Mouse (Mus musculus) embryo, embryonic 9.5 days (tissue): ENCODE results near the gene Lrp8.
A peak's percentile ranks its signal among the peaks of the same experiment; 100 is the strongest.

Source experiments
- DNase-seq: peaks from one replicate; pipeline ENCODE4 v3.0.0-alpha.2; 2017; ENCODE audit errors: extremely low spot score

Lrp8 gene

GRCm38 (mm10) chr4:107807796-107808195 lies 5.7 kb downstream of the Lrp8 start:
- DNase-seq: no peak

DNA sequence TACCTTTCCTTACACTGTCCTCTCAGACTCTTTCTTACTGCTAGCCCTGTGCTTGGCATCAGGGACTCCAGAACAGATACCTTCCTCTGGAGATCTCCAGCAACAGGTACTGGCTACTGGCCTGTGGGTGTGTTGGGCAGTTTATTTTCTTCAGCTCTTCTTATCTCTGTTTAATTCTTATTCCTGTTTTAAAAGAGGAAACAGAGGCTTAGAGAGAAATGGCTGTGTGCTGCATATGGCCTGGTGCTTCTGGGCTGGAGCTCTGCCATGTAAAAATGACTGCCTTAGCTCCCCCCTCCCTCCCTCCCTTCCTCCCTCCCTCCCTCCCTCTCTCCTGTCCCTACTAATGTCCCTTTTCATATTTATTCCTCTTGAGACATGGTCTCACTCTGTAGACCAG lies 6.6 kb downstream of the Lrp8 start:
- no peak for DNase-seq

- no peak for DNase-seq
Measured at GRCm38 (mm10) chr4:107811006-107811405, 8.9 kb downstream of the Lrp8 start.

DNA sequence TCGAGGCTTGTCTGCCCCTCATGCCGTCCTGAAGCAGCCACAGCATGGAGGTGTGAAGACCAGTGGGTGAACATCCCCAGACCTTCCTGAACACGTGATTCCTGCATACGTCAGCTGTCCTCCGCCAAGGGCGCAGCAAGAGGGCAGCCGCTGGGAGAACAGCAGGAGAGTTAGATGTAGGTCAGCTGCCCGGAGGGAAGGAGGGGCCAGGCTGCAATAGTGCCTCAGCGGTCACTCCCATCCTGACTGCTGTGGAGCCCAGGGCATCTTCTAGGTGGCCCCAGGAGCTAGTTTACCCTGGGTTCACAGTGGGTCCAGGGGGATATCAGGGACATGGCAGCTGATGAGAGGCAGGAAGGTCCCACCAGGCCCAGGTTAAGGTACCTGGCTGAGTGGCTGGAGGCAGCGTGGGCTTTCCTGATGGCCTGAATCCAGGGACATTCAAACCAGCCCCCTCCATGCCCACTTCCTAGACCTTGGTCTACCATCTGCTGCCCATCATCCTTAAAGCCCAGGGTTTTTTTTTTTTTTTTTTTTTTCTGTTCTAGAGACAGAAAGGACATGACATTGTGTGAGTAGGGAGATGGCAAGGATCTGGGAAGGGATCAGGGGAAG lies 9.8 kb downstream of the Lrp8 start:
- no peak for DNase-seq

DNA sequence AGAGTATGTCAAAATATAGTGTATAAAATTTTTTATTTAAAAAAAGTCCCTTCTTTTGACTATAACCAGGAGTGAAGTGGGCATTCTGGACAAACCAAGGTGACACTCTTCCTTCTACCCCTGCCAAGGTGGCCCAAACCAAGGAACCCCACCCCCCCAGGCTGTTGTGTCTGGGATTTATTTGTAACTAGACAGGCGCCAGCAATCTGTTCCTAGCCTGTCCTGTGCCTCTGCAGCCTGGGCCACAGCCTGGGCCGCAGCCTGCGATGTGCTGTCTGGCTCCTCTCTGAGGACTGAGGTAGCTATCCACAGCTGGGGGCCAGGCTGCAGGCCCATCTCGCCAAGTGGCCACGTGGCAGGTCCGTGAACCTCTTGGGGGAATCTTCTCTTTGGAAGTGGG lies 10.3 kb downstream of the Lrp8 start:
- DNase-seq: no peak

DNA sequence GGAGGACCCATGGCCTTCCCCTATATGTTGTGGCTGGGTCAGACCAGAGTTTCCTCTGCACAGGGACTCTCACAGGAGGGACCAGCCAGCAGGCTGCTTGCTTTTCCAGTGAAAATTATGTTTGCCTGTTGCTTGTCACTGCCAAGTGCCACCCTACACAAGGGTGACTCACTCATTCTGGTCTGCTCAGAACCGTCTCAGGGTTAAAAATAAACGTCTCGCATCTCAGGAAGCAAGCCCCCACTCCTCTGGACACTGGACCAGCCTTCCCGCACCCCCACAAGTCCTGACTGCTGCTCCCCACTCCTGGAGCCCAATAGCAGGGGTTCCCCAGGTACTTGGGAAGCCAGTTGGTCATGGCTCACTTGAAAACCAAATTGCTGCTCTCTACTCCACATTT lies 14.4 kb downstream of the Lrp8 start:
- DNase-seq: no peak

DNA sequence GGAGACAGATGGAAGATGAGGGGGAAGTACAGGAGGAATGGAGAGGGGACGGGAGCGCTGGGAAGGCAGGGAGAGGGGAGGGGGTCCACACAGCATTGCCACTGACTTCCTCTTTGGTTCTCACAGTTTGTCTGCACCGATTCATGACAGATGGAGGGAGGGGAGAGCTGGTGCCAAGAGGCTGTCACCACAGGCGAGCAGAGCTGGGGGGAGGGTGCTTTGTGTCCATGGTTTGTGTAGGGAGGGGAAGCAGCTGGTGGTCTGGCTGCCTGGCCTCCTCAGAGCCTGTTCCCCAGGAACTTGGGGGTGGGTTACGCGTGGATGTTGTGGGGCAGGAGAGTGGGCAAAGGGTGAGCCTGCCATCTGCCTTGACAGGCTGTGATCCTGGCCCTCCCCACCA lies 15.4 kb downstream of the Lrp8 start:
- no peak for DNase-seq

DNA sequence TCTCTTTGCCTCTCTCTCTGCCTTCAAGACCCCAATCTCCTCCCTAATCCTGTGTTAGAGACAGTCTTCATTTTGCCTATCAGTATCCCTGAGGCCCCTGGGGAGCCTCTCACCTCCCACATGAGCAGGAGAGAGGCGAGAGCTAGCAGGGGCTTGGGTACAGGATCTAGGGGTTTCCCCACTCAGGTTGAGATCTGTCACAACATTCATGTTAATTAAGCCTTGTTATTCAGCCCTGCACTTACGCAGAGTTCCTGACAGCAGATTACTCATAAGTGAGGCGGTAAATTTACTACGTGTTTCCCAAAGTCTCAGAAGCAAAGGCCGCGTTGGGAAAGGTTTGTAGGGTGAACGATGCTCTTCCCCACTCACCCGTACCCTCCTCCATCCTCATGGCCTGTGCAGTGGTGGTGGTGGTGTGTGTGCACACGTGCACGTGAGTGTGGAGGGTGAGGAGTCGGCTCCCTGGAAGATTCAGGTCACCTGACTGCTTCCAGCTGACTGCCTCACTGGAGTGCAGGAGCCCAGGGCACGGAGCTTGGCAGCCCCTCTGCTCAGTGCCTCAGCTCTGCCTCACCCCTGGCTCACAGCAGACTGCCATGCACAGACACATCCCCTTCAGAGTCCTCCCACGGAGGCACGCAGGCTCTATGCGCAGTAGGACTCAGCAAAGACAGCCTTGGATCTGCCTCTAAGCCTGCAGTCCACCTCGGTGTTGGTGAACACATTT lies 18.1 kb downstream of the Lrp8 start:
- no peak for DNase-seq

DNA sequence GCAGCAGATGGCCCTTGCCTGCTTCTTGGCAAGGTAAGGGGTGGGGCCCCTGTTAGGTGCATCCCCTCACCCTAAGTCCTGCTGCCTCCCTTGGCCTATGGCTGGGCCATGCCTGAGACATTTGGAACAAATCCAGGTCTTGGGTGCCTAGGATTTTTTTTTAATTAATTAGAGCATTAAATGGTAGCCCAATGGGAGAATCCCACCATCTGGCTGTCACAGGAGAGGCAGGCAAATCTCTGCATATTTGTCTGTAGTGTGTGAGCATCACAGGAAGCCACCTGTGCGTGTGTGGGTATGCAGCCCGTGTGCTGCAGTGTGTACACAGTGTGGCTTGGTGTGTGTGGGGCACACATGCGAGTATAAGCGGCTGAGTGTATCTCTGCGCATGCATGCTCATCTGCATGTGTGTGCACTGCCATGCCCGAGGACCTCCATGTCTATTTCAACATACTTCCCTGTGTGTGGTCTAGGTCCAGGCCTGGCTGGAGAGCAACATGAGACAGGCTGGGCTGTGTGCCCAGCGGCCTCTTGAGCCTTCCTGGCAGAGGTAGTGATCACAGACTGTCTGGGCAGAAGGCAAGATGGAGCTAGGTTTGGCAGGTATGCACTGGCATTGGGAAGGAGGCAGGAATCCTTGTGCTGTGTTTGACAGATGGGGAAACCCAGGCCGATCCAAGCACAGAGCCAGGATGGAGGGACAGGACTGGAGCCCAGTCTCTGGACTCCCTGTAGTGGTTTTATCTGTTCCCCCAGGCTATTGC lies 19.0 kb downstream of the Lrp8 start:
- no peak for DNase-seq

DNA sequence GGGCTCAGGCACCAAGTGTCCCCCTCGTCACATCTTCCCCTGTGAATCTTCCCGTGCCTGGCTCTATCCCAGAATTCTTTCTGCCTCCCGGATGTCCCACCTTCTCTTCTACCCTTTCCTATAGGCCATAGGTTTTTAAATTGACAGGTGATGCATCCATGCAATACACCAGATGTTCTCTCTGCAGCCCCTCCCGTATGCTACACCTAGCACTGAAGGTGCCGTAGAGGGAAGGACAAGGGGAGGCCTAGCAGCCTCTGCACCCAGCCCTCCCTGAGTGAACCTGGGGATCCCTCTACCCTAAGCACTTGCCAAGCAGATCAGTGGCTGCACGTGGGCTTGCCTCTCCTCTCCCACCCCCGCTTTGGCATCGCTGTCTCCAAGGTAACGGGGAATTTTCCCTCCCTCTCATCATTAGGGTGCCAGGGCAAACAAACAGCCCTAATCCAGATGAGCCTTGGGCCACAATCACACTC lies 20.9 kb downstream of the Lrp8 start:
- no peak for DNase-seq

DNA sequence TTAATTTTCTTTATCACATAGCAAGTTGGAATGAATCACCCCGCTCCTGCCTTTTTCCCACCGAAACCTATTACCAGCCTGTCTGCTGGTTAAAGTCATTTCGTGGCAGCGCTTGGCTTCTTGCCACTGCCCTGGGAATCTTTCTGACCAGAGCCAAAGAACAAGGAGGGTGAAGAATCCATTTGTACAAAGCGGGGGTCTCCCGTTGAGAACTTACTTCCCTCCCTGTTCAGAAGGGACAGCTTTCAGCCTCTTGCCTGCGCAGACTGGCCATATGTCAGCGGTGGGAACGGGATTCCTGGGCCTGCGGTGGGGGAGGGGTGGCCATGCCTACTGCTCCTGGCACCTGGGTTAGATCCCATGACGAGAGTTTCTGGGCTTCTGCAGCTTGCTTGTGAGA lies 21.4 kb downstream of the Lrp8 start:
- peak; percentile 41 for DNase-seq

DNA sequence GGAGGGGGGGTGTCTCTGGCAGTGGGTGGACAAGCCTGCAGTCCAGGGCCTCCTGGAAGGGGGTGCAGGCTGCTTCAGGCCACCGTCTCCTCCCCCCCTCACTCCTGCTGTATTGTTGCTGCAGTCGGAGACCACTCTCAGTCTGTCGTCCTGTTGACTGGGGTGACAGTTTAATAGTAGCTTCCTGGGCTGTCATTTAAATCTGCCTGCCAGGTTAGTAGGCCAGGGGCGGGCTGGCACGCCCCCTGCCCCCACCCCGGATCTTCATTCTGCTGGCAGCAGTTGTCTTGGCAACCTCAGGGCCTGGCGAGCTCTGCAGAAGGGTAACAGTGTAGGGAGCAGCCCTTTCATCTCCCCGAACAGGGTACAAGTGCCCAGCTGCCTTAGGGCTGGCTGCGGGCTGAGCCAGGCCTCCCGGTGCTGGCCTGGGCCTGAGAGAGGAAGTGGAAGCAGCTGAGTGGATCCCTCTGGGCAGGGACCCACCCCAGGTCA lies 26.7 kb downstream of the Lrp8 start:
- DNase-seq: peak; percentile 35

DNA sequence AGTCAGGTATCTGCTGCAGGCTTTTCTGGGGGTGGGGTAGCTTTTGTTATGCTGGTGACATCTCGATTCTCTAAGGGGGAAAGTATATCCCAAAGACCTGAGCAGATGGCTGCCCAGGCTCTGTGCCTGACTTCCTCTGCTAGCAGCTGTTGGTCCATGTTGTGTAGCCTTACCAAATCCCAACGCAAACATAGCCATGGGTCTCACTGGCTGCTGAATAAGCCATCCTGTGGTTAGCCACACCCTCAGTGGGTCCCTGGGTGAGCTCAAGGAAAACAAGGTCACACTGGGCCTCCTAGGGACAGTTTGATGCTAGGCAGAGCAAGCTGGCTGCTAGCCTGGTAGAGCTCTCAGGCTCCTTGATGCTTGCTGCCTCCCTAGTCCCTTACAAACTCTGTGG lies 27.6 kb downstream of the Lrp8 start:
- no peak for DNase-seq

GRCm38 (mm10) chr4:107830189-107830588 lies 28.1 kb downstream of the Lrp8 start:
- DNase-seq: no peak

DNA sequence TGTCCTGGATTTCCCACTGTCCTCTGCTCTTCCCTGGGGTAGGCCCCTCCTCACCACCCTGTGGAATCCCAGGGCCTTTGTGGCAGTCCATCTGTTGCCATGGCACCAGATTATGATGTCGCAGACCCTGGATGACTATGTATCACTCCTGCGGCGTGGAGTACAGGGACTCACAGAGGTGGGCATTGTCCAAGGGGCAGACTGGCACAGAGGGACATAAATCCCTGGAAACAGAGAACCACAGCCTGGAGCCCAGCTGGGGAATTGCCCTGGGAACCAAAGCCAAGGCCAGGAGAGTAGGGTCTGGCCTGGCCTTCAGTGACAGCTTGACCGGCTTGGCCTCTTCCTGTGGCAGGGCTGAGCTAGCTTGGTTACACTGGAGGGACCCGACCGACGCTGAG lies 28.8 kb downstream of the Lrp8 start:
- DNase-seq: peak; percentile 22

DNA sequence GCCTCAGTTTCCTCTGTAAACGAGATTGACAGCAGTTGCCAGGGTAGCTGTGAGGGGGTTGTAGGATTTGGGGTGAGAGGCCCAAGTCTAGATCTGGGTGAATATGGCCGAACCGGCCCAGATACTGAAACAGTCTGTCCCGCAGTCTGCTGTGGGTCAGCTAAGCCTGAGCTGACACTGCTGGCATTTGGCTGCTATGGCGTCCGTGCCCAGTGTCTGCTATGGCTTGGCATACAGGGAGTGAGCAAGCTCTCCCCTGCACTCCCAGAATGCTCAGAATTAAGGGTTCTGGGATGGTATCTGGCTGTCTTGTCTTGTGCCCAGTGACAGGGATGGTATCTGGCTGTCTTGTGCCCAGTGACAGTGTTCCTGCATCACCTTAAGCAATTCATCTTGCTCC lies 29.6 kb downstream of the Lrp8 start:
- no peak for DNase-seq

GRCm38 (mm10) chr4:107833525-107833924 lies 31.5 kb downstream of the Lrp8 start:
- no peak for DNase-seq

DNA sequence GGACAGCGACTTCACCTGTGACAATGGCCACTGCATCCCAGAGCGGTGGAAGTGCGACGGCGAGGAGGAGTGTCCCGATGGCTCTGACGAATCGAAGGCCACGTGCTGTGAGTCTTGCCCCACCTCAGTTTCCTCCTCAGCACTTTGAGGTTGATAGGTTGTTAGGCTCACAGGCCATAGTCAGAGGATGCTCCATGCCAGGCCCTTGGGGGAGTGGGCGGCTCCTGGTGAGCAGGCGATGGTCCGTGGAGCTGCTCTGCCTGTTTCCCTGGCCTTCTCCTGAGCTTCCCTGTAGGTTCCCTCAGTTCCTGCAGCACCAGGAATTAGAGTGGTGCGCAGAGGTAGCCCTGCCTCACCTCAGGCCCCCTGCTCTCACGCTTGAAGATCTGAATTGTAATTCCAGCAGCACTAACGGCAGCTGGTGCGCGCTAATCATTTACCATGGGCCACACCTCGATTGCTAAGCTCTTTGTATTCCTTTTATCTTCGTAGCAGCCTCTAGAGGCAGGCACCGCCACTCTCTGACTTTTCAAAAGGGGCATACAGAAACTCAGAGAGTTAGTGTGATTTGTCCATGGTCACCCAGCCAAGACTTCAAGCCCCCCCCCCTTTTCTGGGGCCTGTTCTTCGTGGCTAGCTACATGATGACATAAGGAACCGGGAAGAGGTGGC lies 32.7 kb downstream of the Lrp8 start:
- peak; percentile 31 for DNase-seq

GRCm38 (mm10) chr4:107835508-107835909 lies 33.4 kb downstream of the Lrp8 start:
- peak; percentile 40 for DNase-seq

- DNase-seq: no peak
Measured at GRCm38 (mm10) chr4:107836758-107837157, 34.7 kb downstream of the Lrp8 start.

DNA sequence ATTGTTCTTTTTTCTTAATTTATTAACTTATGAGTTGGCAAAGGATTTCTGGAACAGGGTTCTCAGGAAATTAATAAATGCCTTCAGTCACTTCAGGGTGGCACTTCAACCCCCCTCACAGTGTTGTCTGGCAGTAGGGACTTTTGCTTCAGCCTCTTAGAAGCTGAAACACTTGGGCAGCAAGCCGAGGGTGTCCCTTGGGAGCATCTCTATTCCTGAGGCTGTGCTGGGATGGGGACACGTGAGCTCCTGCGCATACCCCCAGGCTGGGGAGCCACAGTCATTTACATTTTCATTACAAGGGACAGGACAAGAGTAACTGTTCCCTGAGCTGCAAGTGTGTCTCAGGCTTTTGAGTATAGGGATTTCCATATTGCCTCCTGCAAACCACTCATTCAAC lies 35.8 kb downstream of the Lrp8 start:
- no peak for DNase-seq

DNA sequence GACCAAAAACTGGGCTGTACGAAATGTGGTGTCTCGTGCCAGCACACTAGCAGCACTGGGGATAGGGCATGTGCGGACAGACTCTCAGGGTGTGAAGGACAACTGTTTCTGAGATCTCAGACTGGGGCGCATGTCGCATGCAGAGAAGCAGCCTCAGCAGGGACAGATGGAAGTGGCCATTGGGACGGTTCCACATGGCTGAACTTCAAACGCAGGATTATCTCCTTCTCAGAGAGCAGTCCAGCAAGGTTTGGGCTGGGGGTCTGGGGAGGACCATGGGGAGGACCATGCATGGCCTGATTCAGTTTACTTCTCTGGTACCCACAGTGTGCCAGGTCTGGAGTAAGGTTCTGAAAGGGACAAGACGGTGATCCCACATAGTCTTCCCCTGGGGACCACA lies 41.6 kb downstream of the Lrp8 start:
- DNase-seq: no peak
